Mouse (Mus musculus) cerebellum, adult 11-12 months (tissue): ENCODE measurements around the gene Hus1.

Experiments used
- DNase-seq: peaks from one replicate; pipeline ENCODE4 v3.0.0; 2022

Gene Hus1

DNA sequence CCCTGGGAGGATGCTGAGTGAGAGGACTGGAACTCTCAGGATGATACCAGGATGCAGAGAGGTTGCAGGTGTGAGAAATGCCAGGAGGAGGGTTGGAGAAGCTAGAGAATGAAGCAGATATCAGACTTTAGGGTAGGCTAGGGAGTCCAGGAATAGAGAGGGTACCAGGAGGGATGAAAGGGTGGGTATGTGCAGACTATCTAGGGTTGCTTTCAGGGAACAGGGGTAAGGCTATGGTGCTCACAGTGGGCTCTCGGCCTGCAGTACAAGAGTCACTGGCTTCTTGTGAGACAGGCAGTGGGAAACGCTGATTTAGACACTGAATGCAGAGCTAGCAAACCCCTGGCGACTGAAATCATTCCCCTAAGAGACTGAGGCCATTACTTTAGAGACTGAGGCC lies 37.8 kb downstream of the Hus1 start, which contains the start of gene Pkd1l1:
Gene Pkd1l1, minus strand, starts transcription at position 101 of the 400 bp plus-strand sequence.
- no peak for DNase-seq

DNA sequence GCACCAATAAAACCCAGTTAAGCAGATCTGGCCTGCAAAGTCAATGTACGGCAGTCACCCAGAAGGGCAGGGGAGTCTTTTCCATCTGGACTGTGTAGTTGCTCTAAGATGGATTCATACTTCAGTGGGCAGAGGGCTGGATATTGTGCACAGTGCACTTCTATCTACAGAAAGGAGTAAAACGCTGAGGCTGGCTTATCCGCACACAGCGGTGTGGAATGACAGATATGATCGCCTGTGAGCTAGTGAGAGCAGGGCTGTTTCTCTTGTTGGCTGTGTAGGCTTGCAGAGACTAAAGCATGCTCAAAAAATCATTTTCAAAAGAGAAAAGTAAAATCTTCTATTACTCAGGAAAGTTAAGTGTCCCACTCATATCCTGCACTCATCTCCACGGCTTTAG lies 38.9 kb downstream of the Hus1 start:
- no peak for DNase-seq

DNA sequence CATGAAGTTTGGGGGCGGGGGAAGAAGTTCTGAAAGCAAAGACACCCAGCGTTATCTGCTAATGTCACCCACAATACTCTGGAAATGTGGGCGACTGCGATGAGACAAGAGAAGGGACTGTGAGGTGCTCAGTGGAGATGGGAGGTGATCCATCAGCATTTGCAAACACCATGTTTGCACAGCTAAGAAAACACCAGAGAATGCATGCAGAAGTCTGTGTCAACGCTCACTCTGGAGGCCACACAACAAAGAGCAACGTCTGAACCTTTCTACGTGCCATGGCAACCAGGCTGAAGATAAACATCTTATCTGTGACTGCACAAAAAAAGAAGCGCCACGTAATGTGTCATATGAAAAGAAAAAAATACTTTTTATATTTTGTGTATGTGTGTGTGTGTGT lies 40.5 kb downstream of the Hus1 start:
- no peak for DNase-seq

DNA sequence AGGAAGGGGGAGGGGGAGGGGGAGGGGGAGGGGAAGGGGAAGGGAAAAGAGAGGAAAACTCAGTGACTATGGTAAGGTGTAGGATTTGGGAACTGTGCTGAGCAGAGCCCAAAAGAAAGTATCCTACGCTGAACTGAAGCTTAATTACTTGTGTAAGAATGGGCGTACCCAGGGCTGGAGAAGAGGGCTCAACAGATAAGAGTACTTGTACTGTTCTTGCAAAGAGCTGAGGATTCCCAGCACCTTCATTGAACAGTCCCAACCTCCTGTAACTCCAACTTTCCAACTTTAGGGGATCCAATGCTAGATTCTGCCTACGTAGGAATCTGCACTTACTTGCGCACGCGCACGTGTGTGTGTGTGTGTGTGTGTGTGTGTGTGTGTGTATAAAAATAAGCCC lies 42.9 kb downstream of the Hus1 start:
- no peak for DNase-seq

DNA sequence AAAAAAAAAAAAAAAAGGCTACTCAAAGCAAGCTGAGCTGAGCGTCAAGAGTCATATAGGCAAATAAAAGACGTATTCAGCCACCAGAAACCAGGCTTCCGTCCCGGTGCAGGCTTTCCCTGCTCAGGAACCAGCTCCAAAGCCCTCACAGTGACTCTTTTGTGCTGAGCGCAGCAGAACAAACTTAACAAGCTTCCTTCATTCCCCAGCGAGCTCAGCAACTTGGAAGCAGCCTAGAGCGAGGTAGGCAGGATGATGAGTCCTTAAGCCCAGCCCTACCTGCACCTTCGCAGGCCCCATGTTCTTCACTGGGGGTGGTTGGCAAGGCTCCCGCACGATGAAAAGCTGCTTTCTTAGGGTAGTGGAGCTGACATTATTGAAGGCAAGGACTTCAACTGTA lies 52.4 kb downstream of the Hus1 start:
- peak; percentile 5 for DNase-seq

GRCm38 (mm10) chr11:8958108-8958507 lies 52.9 kb downstream of the Hus1 start:
- DNase-seq, result no peak

DNA sequence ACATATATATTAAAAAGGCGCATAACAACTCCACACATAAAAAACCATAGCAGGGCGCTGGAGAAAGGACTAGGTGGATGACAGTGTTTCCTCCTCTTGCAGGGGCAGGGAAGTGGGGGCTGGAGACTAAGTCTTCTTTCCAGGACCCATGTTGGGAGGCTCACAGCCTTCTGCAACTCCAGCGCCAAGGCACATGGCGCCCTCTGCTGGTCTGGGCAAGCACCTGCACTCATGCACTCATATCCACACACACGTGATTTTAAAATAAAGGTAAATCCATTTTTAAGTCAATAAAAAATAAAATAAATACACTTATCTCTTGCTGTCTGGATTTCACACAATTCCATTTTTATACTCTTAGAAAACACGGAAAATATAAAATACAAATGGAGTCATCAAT lies 54.0 kb downstream of the Hus1 start:
- DNase-seq, result no peak

DNA sequence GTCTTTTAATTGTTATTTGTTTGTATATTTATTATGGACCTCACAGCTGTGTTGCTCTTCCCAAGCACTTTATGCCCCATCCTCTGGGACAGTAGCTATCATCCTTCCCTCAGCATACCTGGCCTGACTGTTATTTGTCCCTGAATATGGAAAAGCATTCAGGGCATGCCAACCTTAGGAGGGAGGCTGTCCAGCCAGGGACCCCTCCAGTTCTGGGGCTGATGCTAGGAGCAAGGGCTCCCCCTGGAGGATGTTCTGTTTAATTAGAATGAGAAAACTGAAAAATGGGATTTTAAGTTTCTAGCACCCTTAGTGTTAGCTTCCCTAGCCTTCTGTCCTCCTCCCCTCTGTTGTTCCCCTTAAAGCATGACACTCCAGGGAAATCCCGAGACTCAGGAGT lies 55.3 kb downstream of the Hus1 start:
- no peak for DNase-seq

- DNase-seq, result no peak
Observed at GRCm38 (mm10) chr11:8949765-8950430, 61.1 kb downstream of the Hus1 start.

GRCm38 (mm10) chr11:8948871-8949270 lies 62.1 kb downstream of the Hus1 start:
- DNase-seq, result no peak

- no peak for DNase-seq
Observed at GRCm38 (mm10) chr11:8944114-8944513, 66.9 kb downstream of the Hus1 start.
